Mouse (Mus musculus) spleen, adult 18-20 months (tissue): Measurements from ENCODE around the gene Tmem161a.

Experiments used
- DNase-seq, 2 experiments: peaks; one replicate each; pipeline ENCODE4 v3.0.0; 2022; ENCODE audit warnings: mixed read lengths in 2 of 2

The Tmem161a gene

DNA sequence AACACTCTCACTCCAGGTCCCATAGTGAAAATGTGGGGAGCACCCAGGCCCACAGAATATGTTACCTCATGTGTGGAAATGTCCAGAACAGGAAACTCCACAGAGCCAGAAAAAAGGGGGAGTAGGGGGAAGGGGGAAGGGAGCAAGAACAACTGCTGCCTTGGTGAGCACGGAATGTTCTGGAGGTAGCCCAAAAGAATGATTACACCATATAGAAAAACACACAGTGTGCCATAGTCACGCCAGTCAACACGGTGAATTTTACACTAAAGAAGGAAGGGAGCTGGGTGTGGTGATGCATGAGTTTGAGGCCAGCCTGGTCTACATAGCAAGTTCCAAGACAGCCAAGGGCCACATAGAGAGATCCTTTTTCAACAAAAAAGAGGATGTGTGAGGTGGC lies 8.8 kb upstream of the Tmem161a start:
- DNase-seq = no peak

DNA sequence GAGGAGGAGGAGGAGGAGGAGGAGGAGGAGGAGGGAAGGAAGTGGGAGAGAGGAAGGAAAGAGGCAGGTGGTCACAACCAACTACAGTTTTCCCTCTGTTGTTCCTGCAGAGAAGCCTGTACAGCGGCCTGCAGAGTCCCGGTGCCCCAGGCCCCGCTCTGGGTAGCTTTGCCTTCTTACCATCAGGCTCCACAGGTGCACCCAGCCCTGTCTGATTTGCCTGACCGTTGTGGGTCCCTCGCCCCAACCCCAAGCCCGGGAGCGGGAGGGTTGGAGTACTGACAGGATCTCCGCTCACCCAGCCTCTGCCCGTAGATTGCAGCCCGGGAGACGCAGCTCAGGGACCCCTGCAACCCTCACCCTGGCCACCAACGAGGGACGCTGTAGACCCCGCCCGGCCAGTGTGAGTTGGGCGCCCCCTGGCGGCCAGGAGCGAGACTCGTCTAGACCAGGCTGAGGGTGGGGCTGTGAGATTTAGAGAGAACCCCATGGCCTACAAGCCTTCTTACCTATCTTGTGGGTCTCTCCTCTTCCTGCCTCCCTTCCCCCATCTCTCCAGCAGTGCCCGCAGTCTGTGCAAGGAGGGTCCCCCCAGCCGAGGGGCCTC lies 5.5 kb upstream of the Tmem161a start:
- peak; percentile 54 to 80 for DNase-seq

DNA sequence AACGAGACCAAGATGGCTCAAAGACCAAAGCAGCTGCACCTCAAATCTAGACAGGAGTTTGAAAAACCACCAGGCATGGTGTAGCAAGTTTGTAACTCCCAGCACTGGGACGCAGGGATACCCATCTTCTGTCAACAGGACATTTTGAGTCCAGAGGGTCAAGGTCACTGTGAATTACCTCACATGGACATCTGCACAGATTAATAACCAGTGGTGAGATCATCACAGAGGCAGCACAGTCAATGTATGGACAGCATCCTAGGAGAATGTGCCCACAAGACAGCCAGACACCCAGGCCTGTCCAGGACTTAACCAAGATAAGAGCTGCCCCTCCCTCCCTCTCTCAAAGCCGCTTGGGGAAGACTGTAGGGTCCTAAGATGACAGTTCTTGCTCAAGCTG lies 2.0 kb upstream of the Tmem161a start:
- DNase-seq = no peak

DNA sequence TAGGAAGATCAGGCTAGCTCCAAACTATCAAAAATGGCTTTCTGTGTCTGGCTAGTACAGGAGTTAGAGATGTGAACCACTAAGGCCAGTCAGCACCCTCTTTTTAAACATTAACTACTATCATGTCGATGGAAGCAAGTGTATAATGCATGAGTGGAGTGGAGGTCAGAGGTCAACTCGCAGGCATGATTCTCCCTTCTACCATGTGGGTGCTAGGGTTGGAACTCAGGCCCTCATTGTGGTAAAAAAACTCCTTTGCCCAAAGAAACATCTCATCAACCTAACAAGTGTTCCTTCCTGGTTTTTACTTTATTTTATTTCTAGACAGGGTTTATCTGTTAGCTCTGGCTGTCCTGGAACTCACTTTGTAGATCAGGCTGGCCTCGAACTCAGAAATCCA lies 1.4 kb upstream of the Tmem161a start:
- DNase-seq = no peak

DNA sequence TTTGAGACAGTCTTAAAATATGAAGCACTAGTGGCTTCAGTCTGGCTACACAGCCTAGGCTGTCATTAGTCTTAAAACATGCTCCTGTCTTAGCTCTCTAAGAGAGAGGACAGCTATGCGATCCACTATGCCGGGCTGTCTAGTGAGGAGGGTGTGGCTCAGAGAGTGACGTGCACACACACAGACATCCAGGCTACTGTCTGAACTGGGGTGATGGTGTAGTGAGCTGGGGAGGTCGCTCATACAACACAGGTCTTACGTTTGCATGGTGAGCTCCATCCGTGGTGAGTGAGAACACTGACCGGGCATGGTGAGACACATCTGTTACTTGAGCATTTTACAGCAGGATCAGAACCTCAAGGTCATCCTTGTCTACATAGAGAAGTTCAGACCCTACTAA lies 916 bp upstream of the Tmem161a start:
- no peak for DNase-seq

DNA sequence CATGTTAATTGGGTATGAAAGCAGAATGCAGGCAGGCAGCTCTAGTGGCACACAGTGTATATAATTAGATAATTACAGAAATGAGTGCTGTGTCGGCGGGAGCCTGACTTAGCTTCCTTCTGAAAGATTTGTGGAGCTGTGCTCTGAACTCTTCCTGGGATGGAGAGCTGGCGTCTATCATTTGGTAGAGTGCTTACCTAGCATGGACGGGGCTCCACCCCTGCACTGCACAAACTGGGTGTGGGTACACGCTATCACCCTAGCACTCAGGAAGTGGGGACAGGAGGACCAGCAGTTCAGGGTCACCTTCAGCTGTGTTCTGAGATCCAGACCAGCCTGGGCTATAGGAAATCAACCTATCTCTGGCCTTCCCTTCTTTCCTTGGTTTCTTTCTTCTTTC lies 1.2 kb downstream of the Tmem161a start:
- no peak for DNase-seq

DNA sequence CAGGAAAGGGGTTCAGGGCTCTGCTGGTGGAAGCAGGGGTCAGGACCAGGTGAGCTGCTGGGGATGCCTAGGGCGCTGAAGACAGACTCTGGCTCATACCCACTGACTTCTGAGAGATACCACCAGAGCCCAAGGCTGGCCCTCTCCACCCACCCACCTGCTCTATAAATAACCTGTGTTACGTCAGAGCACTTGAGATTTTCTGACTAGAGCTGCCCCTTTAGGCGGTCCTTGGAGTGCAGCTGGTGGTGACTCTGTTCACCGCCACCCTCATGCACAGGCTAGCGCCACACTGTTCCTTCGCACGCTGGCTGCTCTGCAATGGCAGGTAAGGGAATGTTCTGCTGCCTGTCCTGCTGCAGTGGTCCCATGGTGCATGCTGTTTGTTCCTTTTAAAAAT lies 1.9 kb downstream of the Tmem161a start:
- no peak for DNase-seq

DNA sequence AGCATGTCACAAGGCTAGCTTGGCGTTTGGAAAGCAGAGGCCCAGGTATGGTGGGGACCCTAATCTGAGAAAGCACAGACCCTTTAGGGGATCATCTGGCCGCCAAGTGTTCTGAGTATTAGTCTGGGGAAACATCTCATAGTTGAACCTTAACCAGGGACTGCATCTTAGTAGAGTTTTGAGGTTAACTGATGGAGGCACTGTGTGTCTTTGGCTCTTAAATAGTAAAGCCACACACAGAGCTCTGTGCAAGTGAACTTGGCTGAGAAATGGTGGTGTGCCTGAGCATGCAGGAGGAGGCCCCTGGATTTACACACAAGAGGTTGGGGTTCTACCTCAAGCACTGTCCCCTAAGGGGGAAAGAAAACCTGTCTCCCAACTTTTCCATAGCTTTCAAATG lies 6.1 kb downstream of the Tmem161a start:
- no peak for DNase-seq

DNA sequence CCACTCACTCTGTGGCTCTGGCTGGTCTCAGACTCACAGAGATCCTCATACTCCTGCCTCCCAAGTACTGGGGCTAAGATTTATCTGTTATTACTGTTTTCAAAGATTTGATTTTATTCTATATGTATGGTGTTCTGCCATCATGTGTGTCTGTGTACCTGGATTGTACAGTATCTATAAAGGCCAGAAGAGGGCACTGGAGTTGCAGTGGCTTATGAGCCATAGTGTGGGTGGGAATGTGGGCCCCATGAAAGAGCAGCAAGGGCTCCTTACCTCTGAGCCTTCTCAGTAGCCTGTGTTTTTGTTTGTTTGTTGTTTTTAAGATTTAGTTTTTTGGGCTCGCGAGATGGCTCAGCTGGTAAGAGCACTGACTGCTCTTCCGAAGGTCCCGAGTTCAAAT lies 6.9 kb downstream of the Tmem161a start:
- no peak for DNase-seq

DNA sequence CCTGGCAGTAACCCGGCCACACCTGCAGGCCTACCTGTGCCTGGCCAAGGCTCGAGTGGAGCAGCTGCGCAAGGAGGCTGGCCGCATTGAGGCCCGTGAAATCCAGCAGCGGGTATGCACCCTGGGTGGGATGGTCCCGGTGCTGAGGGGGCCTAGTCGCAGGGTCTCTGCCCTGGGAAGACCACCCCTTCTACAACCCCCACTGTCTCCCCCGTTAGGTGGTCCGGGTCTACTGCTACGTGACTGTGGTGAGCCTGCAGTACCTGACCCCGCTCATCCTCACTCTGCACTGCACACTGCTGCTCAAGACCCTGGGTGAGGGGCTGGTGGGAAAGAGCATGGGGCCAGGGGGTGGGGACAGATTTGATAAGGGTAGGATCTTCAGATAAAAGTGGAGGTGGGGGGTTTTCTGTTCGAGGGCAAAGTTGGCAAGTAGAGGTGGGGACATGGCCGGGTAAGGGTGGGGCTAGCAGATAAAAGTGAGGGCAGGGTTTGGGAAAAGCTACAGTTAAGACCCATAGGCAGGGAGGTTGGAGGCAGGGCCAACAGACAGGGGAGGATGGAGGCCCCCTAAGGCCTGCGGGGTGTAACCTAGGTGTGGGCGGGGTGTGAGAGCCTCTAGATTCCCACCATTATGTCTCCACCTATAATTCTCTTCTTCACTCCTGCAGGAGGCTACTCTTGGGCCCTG lies 9.2 kb downstream of the Tmem161a start:
- DNase-seq = no peak

DNA sequence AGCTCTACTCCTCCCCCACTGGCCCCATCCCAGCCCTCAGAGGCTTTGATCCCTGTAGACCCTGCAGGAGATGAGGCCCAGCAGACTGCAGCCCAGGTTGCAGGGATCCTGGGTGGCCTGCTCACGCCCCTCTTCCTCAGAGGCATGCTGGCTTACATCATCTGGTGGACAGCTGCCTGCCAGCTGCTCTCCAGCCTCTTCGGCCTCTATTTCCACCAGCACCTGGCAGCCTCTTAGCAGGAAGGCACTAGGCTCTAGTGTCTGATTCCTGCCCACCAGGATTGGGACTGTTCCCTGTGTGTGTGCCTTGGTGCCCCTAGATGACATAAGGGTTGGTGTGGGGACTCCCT lies 9.7 kb downstream of the Tmem161a start:
- DNase-seq = no peak

DNA sequence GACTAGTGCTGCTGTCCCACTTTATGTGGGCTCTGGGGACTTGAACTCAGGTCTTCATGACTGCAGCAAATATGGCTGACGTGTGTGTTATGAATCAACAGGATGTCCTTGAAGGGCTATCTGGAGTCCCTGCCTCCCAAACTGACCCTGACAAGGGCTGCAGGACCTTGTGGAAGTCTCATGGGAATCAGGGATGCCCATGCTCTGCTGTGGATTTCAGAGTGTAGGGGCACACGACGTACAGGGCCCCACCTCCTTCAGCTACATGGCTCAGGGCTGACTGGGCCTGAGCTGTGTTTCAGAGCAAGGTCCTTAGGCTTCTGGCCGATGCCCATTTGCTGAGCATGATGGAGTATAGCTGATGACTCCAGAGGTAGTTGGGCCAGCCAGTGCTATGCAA lies 11.0 kb downstream of the Tmem161a start:
- no peak for DNase-seq

DNA sequence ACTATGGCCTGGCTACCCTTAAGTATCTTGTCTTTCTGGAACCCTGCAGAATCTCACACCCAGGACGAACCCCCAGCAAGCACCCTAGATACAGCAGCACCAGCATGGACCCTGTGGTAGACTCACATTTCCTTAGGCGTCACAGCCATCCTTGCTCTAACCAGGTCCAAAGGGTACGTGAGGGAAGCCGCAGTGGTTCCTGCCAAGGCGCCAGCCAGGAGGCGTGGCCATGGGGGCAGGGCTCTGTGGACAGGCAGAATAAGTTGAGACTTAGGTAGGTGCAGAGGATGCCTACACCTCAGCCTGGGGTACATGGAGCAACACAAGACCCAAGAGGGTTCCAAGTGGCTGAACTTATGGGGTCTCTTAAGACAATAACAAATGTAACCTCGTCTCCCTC lies 16.6 kb downstream of the Tmem161a start:
- DNase-seq = no peak

DNA sequence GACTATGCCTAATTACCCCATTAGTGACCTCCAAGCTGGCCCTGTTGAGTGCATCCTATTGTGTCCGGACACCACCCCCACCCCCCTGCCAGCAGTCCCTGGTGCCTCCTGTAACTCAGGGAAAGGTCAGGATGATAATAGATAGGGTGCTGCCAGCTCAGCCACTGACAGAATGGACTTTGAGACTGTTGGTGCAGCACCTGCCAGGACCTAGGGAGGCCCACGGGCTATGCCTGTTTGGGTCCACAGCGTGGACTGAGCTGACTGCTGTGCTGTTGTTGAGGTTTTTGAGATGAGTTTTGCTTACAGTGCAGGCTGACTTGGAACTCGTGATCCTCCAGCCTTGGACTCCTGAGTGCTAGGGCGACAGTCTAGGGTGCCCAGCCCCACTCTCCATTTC lies 21.1 kb downstream of the Tmem161a start:
- DNase-seq = no peak

DNA sequence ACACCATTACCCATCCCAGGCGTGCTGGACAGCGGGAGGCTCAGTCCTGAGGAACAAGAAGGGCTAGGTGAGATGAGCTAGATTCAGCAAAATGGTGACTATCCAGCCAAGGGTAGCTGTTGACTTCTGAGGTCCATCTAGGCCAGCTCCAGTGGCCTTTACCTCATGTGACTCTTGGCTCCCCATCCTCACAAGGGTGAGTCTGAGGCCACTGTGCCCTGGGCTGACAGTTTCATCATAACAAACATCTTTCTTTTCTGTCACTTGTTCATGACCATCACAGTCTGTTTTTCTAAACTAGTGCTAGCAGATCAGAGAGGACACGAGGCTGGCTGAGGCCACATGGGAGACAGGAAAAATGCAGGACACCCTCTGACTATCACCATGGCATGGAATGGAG lies 22.0 kb downstream of the Tmem161a start:
- no peak for DNase-seq

DNA sequence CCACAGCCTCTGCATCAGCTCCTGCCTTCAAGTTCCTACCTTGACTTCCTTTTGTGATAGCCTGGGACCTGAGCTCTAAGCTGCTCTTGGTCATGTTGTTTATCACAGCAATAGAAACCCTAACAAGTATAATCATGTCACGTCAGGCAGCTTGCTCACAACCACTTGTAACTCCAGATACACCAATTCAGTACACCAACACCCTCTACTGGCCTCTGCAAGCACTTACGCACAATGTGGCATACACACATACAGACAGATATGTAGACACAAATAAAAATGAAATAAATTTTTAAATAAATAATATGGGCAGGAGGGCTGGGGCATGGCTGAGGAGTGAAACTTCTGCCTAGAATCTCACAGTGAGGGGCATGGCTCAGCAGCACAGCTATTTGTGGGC lies 23.6 kb downstream of the Tmem161a start:
- no peak for DNase-seq

DNA sequence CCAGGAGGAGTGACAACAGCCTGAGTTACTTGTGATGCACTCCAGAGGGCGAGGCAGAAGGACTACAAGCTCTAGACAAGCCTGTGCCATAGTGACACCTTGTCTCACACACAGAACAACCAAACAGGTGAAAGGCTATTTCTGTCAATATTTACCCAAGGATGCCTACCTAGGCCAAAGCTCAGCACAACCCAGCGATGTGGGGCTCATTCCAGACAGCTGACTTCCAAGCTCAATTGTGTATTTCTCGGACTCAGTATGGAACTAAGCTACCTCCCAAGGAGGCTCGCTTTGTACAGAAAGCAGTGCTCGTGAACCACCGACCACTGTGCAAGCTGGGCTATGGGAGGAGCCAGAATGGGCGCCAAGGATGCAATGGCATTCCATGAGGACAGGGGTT lies 25.4 kb downstream of the Tmem161a start:
- no peak for DNase-seq

DNA sequence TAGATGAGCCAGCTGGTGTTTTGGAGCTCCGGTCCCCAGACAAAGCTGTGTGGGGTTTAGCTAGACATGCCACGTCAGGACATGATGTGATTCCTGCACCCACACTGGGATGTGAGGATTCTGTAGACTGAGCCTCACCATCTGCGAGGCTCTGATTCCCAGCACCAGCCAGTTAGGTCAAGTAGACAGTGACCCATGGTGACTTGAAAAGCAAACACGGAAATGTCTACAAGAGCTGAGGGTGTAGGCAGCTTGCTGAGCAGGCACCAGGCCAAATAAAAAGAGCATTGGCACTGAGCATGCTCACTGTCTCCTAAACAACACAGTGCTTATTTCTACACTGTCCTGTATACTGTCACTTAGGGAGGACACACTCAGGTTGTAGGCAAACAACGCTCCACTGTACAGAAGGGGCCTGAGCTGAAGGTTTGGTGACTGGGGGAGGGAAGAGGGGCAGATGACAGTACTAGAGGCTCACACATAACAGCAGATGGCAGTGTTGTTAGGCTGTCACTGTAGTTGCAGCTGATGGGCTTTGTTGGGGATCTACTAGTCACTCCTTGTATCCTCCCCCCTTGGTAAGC lies 28.0 kb downstream of the Tmem161a start:
- DNase-seq = no peak

DNA sequence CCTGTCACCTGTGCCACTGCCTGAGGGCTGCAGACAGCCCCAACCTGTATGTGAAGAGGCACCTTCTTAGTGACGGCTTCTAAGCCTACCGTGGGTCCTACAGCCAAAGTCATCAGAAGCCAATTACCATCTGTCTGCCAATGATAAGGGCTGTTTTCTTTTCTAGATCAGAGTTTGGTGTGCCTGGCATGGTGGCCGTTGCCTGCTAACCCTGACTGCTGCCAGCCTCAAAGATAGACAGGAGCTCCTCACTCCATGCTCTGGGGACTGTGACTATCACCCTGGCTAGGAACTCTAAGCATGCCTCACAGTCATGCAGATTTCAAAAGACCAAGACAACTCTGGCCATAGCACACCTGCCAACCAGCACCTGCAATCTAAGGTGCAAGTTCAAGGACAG lies 29.3 kb downstream of the Tmem161a start:
- DNase-seq = no peak

DNA sequence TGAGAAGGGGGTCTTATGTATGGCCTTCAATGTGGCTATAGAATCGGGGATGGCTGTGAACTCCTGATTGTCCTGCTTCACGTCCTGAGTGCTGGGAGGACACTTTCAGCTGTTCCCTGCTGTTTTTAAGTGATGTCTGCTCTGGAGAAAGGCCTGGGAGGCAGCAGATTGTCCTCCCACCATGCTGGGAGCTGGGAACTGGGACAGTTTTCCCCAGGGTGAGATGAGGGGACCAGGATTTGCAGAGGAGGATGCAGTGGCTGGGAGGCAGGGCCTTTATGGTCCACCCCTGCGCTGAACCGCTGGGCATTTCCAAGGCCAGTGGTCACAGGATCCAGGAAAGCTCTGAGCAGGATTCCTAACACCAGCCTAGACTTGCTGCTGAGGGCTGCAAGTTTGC lies 30.9 kb downstream of the Tmem161a start:
- DNase-seq = no peak

DNA sequence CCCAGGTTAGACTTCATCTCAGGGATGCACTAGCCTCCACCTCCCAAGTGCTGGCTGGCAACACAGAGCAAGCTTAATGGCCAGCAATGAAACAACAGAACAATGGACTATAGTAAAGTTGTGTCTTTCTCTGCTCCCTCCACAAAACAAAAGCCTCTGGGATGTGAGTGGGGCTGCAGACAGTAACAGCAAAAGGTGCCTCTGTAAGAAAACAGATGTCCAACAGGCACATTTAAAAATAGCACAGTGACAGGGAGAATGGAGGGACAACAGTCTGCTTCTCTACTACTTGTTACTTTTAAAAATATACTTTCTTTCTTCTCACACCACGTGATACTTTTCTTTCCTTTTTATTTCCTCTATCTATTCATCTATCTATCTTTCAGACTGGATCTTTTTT lies 32.6 kb downstream of the Tmem161a start:
- no peak for DNase-seq

DNA sequence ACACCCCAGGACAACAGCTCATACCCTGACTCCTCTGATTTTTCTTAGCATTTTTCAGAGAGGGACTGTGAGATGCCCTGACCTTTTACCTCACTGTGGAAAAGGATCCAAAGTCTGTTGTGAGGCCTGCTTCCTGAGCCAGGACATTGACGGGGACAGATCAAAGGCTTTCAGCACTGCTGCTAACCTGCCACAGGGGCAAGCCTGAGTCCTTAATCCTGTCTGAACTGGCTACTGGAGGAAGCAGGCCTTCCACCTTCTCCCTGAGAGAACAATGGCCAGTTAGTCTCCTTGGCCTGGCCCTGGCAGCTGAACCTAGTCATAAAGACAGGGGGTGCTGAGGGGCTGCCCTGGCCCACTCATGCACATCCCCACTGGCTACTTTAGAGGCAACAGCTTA lies 36.0 kb downstream of the Tmem161a start:
- no peak for DNase-seq

DNA sequence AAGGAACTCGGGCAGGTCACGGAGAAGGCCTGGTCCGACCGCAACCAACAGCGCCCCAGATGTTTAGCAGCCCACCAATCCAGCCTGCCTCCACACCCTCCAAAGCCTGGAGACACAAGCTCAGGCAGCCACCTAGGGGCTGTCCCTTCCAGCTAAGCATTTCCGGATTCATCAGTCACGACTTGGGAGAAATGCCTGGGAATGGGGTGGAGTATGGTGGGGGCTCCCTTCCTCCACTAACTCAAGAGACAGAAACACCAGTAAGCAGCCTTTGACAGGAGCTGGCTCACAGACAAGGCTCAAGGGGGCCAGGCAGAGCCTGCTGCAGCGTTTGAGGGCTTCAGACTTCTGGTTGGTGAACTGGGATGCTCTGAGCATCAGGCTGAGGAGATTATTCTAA lies 38.4 kb downstream of the Tmem161a start:
- DNase-seq = no peak

DNA sequence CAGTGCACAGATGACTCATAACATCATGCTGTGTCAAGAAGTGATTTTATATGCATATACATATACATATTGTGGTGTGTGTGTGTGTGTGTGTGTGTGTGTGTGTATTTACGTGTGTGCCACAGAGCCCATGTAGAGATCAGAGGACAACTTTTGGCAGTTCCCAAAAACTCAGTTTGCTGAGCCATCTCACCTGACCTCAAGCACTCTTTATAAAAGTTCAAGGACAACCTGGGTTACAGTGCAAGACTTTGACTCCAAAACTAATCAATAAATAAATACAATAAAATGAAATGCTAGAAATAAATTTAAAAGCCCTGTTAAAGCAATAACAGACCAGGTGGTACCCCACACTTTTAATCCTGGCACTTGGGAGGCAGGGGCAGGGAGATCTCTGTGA lies 39.1 kb downstream of the Tmem161a start:
- DNase-seq = no peak

DNA sequence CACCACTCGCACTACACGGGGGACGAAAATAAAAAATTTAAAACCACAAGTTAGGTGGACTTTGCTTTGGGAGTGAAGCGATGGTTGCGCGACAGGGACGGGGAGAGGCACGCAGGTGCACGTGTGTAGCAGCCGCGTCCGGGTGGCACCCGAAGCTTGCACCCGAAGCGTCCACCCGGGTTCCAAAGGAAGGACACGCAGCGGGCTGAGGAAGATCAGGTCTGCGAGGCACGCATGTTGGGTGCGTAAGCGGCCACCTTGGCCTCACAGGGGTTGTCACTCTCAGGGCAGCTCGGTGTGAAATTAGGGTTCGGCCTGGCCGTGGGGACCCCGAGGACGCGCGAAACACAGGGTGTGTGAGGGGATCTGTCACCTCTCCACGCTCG lies 39.6 kb downstream of the Tmem161a start:
- DNase-seq = no peak
